Mouse (Mus musculus) heart, embryonic 12.5 days (tissue): ENCODE measurements around the gene Evi5. TPM values are rescaled to one million over a fixed set of nuclear protein-coding genes. Genes with fewer than 3 reads are reported as not detected.

Source experiments
- ATAC-seq: fragments of 200-750 bp; cut with Nextera tagmentation; 2 replicates; pipeline ENCODE4 v1.8.0; 2017; ENCODE audit warnings: moderate TSS enrichment, moderate library complexity; ENCODE audit not compliant: insufficient number of reproducible peaks, low FRiP score
- H3K27ac ChIP-seq: fragments of 300-500 bp; sonication (generic); 2 replicates; pipeline ENCODE4 v1.5.1; 2016; ENCODE audit warnings: mild to moderate bottlenecking, moderate library complexity; ENCODE audit not compliant: poor library complexity, severe bottlenecking
- H3K27me3 ChIP-seq: fragments of 300-500 bp; sonication (generic); replicated peaks from 2 replicates; pipeline ENCODE4 v1.6.1; 2016; ENCODE audit warnings: mild to moderate bottlenecking, moderate library complexity
- H3K36me3 ChIP-seq: fragments of 300-500 bp; sonication (generic); 2 replicates; pipeline ENCODE4 v1.6.1; 2016; ENCODE audit warnings: mild to moderate bottlenecking, moderate library complexity
- H3K4me1 ChIP-seq: fragments of 300-500 bp; sonication (generic); replicated peaks from 2 replicates; pipeline ENCODE4 v1.6.1; 2016; ENCODE audit warnings: mild to moderate bottlenecking
- H3K4me2 ChIP-seq: fragments of 300-500 bp; sonication (generic); 2 replicates; pipeline ENCODE4 v1.6.1; 2016; ENCODE audit warnings: mild to moderate bottlenecking, moderate library complexity
- H3K4me3 ChIP-seq: fragments of 300-500 bp; sonication (generic); 2 replicates; pipeline ENCODE4 v1.5.1; 2016; ENCODE audit warnings: mild to moderate bottlenecking
- H3K9ac ChIP-seq: fragments of 300-500 bp; sonication (generic); 2 replicates; pipeline ENCODE4 v1.6.1; 2016; ENCODE audit warnings: mild to moderate bottlenecking, moderate library complexity
- H3K9me3 ChIP-seq: fragments of 300-500 bp; sonication (generic); replicated peaks from 2 replicates; pipeline ENCODE4 v1.6.1; 2016; ENCODE audit warnings: mild to moderate bottlenecking, moderate library complexity
- WGBS: fragments of 180-500 bp; shearing (Covaris S2); methylation state at CpG from one replicate; pipeline ENCODE4 v1.1.7; 2016; 5-methylcytosine and 5-hydroxymethylcytosine counted together
- polyA plus RNA-seq: library from polyadenylated mRNA; unstranded; fragments of >200 nt; fragmentation: Nextera tagmentation; extraction: Ambion mirVana; gene quantifications from 2 replicates; pipeline ENCODE4 v1.2.1, GENCODE M21; 2016

The Evi5 gene
- polyA plus RNA-seq, 1 experiment from 2014 or later: 57.5 TPM

- peaks cover 58% of the 10 kb centered on the region for H3K4me1 ChIP-seq
- no peak overlapping the region for H3K27ac ChIP-seq
- ATAC-seq: no peak
- H3K36me3 ChIP-seq: no peaks in the 10 kb centered on the region
- H3K4me3 ChIP-seq: peak overlapping the region; percentile 42
- under 1% methylated on average over 49 of the region's 49 CpGs for WGBS
- H3K9ac ChIP-seq: no peak overlapping the region
- H3K4me2 ChIP-seq: peak overlapping the region; percentile 70
- H3K27me3 ChIP-seq: peaks cover 98% of the 10 kb centered on the region
- no peaks in the 10 kb centered on the region for H3K9me3 ChIP-seq
These were observed 151.1 kb downstream of the Evi5 start for GRCm38 (mm10) chr5:107723541-107724511.

DNA sequence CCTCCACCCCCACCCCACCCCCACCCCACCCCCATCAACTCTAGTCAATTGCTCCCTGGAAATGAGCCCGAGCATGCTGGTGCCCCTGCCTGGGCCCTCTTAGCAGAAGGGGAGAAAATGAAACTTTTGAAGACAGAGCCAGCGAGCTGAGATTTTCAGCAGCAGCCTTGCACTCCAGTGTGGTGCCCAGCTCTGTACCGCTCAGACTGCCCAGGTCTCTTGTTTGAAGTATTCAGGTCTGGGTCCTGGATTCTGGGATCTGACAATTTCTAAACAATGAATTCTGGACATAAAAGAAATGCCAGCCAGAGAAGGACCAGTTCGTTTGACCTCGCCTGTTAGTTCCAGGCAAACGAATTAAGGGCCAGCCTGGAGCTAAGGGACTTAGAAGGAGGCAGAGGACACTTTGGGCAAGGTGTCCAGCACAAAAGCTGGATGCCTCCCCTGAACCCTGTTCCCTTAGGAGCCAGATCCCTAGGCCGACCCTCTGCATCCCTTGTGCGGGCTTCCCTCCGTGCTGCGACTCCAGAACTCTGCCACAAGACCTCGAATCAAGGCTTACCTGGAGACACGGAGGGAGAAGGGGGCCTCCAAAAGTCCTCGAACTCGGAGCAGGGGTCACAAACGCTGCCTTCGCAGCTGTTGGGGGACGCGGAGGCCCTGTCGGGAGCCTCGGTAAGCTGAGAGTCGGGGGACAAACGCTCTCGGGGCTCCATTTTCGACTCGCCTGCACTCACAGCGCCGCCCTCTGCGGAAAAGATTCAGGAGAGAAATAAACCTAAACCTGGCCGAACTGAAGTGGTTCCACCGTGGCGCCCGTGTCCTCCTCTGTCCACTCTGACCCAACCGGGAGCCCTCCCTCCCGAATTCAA, 152.0 kb downstream of the Evi5 start:
- H3K27me3 ChIP-seq: peaks cover 92% of the 10 kb centered on the region
- no peak overlapping the region for H3K27ac ChIP-seq
- H3K36me3 ChIP-seq: no peaks in the 10 kb centered on the region
- H3K4me1 ChIP-seq: peaks cover 58% of the 10 kb centered on the region
- H3K9me3 ChIP-seq: no peaks in the 10 kb centered on the region
- H3K9ac ChIP-seq: peak overlapping the region; percentile 46; the same call in 1 of the 2 replicates
- 2% methylated on average over 34 of the region's 34 CpGs for WGBS
- no peak for ATAC-seq
- H3K4me3 ChIP-seq: peak overlapping the region; percentile 42
- peak overlapping the region; percentile 70 for H3K4me2 ChIP-seq

- H3K4me2 ChIP-seq: peak overlapping the region; percentile 84
- H3K4me3 ChIP-seq: peak overlapping the region; percentile 49
- peaks cover 94% of the 10 kb centered on the region for H3K27me3 ChIP-seq
- no peak overlapping the region for H3K27ac ChIP-seq
- 2% methylated on average over 33 of the region's 33 CpGs for WGBS
- no peak for ATAC-seq
- no peaks in the 10 kb centered on the region for H3K9me3 ChIP-seq
- H3K36me3 ChIP-seq: no peaks in the 10 kb centered on the region
- peaks cover 58% of the 10 kb centered on the region for H3K4me1 ChIP-seq
- H3K9ac ChIP-seq: 0 out of 2 replicates have a peak overlapping the region, but pooled peaks have one; percentile 20
These were observed 153.3 kb downstream of the Evi5 start for GRCm38 (mm10) chr5:107721638-107722011.

DNA sequence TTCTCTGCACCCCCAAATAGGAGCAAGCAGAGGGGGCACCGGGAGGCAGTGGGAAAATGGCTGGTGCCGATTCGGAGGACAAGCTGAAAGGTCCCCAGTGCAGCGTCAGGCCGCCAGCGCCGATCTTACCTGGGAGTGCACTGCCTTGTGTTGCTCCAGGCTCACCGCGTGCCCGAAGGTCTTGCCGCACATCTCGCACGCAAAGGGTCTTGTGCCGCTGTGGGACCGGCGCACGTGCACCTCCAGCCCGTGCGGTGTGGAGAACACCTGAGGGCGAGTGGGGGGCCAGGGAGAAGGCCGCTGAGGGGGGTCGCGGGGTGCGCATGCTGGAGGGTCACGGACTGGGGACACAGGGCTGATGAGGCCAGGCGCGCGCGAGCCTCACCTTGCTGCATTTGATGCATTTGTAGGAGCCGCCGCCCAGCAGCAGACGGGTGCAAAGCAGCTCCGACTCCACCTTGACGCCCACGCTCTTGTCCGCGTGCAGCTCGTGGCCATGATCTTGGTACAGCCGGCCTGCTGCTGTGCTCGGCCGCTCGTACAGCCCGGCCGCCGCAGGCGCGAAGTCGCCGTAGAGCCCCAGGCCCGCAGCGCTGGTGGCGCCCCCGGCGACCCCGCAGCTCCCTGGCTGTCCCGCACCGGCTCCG, 153.8 kb downstream of the Evi5 start:
- peak; percentile 23; the same call in 1 of the 2 replicates for ATAC-seq
- Histone ChIP-seq H3K36me3 (no peaks in the 10 kb centered on the region), H3K27ac (no peak overlapping the region), H3K4me2 (peak overlapping the region; percentile 84), H3K9ac (0 out of 2 replicates have a peak overlapping the region, but pooled peaks have one; percentile 20), H3K4me3 (peak overlapping the region; percentile 49), H3K4me1 (peaks cover 53% of the 10 kb centered on the region), H3K9me3 (no peaks in the 10 kb centered on the region), H3K27me3 (peaks cover 93% of the 10 kb centered on the region)
- WGBS: under 1% methylated on average over 54 of the region's 58 CpGs

GRCm38 (mm10) chr5:107720511-107720910, 154.4 kb downstream of the Evi5 start:
- no peak overlapping the region for H3K9ac ChIP-seq
- H3K9me3 ChIP-seq: no peaks in the 10 kb centered on the region
- H3K36me3 ChIP-seq: no peaks in the 10 kb centered on the region
- no peak for ATAC-seq
- H3K4me3 ChIP-seq: peak overlapping the region; percentile 49
- H3K4me2 ChIP-seq: peak overlapping the region; percentile 84
- peaks cover 48% of the 10 kb centered on the region for H3K4me1 ChIP-seq
- WGBS: 6% methylated on average over 5 of the region's 5 CpGs
- H3K27ac ChIP-seq: no peak overlapping the region
- H3K27me3 ChIP-seq: peaks cover 88% of the 10 kb centered on the region

DNA sequence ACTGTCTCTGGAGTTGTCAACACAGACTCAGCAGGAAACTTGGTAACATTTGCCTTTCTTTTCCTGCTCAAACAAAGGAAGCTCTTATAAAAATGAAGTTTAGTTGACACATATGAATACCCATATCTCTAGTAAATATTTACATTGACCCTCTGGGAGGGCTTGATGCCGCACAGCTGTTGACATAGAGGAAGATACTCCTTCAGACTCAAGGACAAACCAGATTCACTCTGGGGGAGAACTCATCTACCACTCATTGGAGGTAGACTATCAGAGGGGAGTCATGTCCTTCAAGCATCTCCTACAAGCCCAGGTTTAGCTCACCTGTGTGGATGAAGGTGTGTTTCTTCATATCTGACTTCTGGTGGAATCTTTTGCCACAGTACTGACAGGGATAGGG, 155.1 kb downstream of the Evi5 start:
- H3K27ac ChIP-seq: no peak overlapping the region
- H3K9ac ChIP-seq: no peak overlapping the region
- ATAC-seq: no peak
- 11% methylated on average over 1 of the region's 1 CpGs for WGBS
- H3K4me1 ChIP-seq: peaks cover 40% of the 10 kb centered on the region
- H3K9me3 ChIP-seq: no peaks in the 10 kb centered on the region
- H3K36me3 ChIP-seq: no peaks in the 10 kb centered on the region
- peaks cover 84% of the 10 kb centered on the region for H3K27me3 ChIP-seq
- H3K4me3 ChIP-seq: no peak overlapping the region
- H3K4me2 ChIP-seq: no peak overlapping the region

DNA sequence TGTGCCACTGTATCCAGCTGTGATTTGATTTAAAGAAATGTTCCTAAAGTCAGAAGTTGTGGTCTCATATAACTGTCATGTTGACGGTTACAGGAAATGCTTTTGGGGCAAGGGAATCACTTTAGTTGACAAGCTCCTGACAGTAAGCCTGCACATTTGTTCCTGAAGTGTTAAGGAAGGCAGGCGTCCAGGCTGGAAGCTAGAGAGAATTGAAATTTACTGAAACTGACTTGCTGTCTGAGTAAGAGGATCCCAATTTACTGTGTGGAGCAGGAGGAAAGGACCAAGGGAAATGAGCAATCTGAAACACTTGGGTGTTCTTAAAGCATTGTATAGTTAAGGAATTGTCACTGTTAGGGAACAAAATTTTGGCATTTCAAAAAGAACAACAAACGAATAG, 155.7 kb downstream of the Evi5 start:
- H3K4me1 ChIP-seq: peaks cover 35% of the 10 kb centered on the region
- no peak overlapping the region for H3K4me2 ChIP-seq
- H3K9me3 ChIP-seq: no peaks in the 10 kb centered on the region
- peaks cover 84% of the 10 kb centered on the region for H3K27me3 ChIP-seq
- ATAC-seq: no peak
- WGBS: 21% methylated on average over 3 of the region's 3 CpGs
- no peaks in the 10 kb centered on the region for H3K36me3 ChIP-seq
- no peak overlapping the region for H3K9ac ChIP-seq
- H3K27ac ChIP-seq: no peak overlapping the region
- H3K4me3 ChIP-seq: no peak overlapping the region

- H3K27me3 ChIP-seq: peaks cover 77% of the 10 kb centered on the region
- H3K36me3 ChIP-seq: no peaks in the 10 kb centered on the region
- peaks cover 22% of the 10 kb centered on the region for H3K4me1 ChIP-seq
- H3K4me3 ChIP-seq: no peak overlapping the region
- no peak for ATAC-seq
- H3K9ac ChIP-seq: no peak overlapping the region
- WGBS: 20% methylated on average over 11 of the region's 11 CpGs
- no peak overlapping the region for H3K4me2 ChIP-seq
- no peak overlapping the region for H3K27ac ChIP-seq
- H3K9me3 ChIP-seq: no peaks in the 10 kb centered on the region
These were observed 157.0 kb downstream of the Evi5 start for GRCm38 (mm10) chr5:107717871-107718361.

- Histone ChIP-seq H3K4me3 (no peak overlapping the region), H3K36me3 (no peaks in the 10 kb centered on the region), H3K27me3 (peaks cover 39% of the 10 kb centered on the region), H3K9ac (no peak overlapping the region), H3K27ac (no peak overlapping the region), H3K4me2 (no peak overlapping the region), H3K4me1 (no peaks in the 10 kb centered on the region), H3K9me3 (0 out of 2 replicates have a peak, but pooled peaks cover 4% of the 10 kb centered on the region)
- 23% methylated on average over 2 of the region's 2 CpGs for WGBS
- ATAC-seq: no peak
These were observed 163.2 kb downstream of the Evi5 start for GRCm38 (mm10) chr5:107711689-107712088.

- peaks cover 21% of the 10 kb centered on the region for H3K27me3 ChIP-seq
- no peak overlapping the region for H3K4me2 ChIP-seq
- no peaks in the 10 kb centered on the region for H3K4me1 ChIP-seq
- ATAC-seq: no peak
- H3K9ac ChIP-seq: no peak overlapping the region
- H3K27ac ChIP-seq: no peak overlapping the region
- no peaks in the 10 kb centered on the region for H3K36me3 ChIP-seq
- H3K4me3 ChIP-seq: no peak overlapping the region
- 63% methylated on average over 8 of the region's 8 CpGs for WGBS
- 0 out of 2 replicates have a peak, but pooled peaks cover 4% of the 10 kb centered on the region for H3K9me3 ChIP-seq
These were observed 166.6 kb downstream of the Evi5 start for GRCm38 (mm10) chr5:107708124-107708797.
